Mouse (Mus musculus): Measurements from ENCODE around the gene Gm6882. TPM values are rescaled to one million over a fixed set of nuclear protein-coding genes. Genes with fewer than 3 reads are reported as not detected.
"Not testable (repeated sequence)": the region's sequence is repeated elsewhere in the genome, so short reads cannot be mapped to it uniquely, and the experiment has no call there.

The Gm6882 gene
- not detected in 2 replicates for polyA plus RNA-seq (2012; rRNA removed)

DNA sequence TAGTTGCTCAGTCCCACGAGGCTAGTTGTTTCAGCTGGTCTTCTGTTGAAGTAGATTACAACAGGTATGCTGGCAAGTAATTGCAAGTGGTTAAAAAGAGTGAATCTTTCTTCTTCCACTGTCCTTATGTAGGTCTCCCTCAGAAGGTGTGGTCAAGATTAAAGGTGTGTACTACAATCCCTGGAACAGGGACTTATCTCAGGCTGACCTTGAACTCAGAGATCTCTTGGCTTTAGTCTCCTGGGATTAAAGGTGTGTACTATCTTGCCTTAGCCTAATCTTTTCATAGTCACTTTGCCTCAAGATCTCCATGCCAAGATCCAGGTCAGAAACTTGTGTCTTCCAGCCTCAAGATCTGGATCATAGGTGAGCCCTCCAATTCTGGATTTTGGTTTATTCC, at the start of gene Gm6882:
Gene Gm6882, minus strand, starts transcription at position 101 of the 400 bp plus-strand sequence.
- not testable (repeated sequence) for DNase-seq (ENCODE audit: low read depth in 1 of 2, low spot score in 2 of 2); H3K36me3 ChIP-seq (ENCODE audit: control insufficient read depth, insufficient read depth, low read length); H3K27me3 ChIP-seq (ENCODE audit: control insufficient read depth, insufficient read depth, low read length); H3K4me1 ChIP-seq (ENCODE audit: control insufficient read depth, insufficient read depth, insufficient read length); H3K4me3 ChIP-seq (ENCODE audit: extremely low read depth, insufficient read depth, insufficient read length); H3K27ac ChIP-seq (ENCODE audit: insufficient read depth, low read length)
- 31% methylated on average over 1 of the region's 1 CpGs for WGBS

Other genes with a start within 250 kb of the Gm6882 start
- not detected in 2 replicates for gene Gm5157, start 242.3 kb downstream of the Gm6882 start, polyA plus RNA-seq (2012; rRNA removed)
- not detected in 2 replicates for gene Vmn1r124, start 172.1 kb downstream of the Gm6882 start, polyA plus RNA-seq (2012; rRNA removed)
- gene Vmn1r125, start 160.6 kb downstream of the Gm6882 start, polyA plus RNA-seq (2012; rRNA removed): not detected in 2 replicates
- not detected in 2 replicates for gene Vmn1r126, start 131.3 kb downstream of the Gm6882 start, polyA plus RNA-seq (2012; rRNA removed)
- gene Vmn1r127, start 112.9 kb downstream of the Gm6882 start, polyA plus RNA-seq (2012; rRNA removed): not detected in 2 replicates
- not detected in 2 replicates for gene Vmn1r128, start 83.4 kb downstream of the Gm6882 start, polyA plus RNA-seq (2012; rRNA removed)
- gene Vmn1r129, start 71.5 kb downstream of the Gm6882 start, polyA plus RNA-seq (2012; rRNA removed): not detected in 2 replicates
- not detected in 2 replicates for gene Vmn1r130, start 79.0 kb upstream of the Gm6882 start, polyA plus RNA-seq (2012; rRNA removed)
- gene Vmn1r131, start 113.3 kb upstream of the Gm6882 start, polyA plus RNA-seq (2012; rRNA removed): not detected in 2 replicates
- not detected in 2 replicates for gene Vmn1r132, start 181.3 kb upstream of the Gm6882 start, polyA plus RNA-seq (2012; rRNA removed)